Mouse (Mus musculus) forebrain, embryonic 11.5 days (tissue): ENCODE results near the gene Osbpl11. TPM values are rescaled to one million over a fixed set of nuclear protein-coding genes. Genes with fewer than 3 reads are reported as not detected.

Experiments
- ATAC-seq: fragments of 200-750 bp; cut with Nextera tagmentation; replicated peaks from 2 replicates; pipeline ENCODE4 v1.8.0; 2017; ENCODE audit warnings: moderate TSS enrichment; ENCODE audit not compliant: low FRiP score
- DNase-seq: peaks from one replicate; pipeline ENCODE4 v3.0.0-alpha.2; 2017; ENCODE audit warnings: low spot score
- H3K27ac ChIP-seq: fragments of 300-500 bp; sonication (generic); 2 replicates; pipeline ENCODE4 v1.5.1; 2014; ENCODE audit warnings: low read depth, low read length
- H3K27me3 ChIP-seq: fragments of 300-500 bp; sonication (generic); 2 replicates; pipeline ENCODE4 v1.6.1; 2014; ENCODE audit warnings: mild to moderate bottlenecking, low read length, mixed read lengths; ENCODE audit not compliant: control insufficient read depth, insufficient read depth
- H3K36me3 ChIP-seq: fragments of 300-500 bp; sonication (generic); 2 replicates; pipeline ENCODE4 v1.6.1; 2014; ENCODE audit warnings: mild to moderate bottlenecking, low read length, moderate library complexity, mixed read lengths; ENCODE audit not compliant: control insufficient read depth, insufficient read depth
- H3K4me1 ChIP-seq: fragments of 300-500 bp; sonication (generic); replicated peaks from 2 replicates; pipeline ENCODE4 v1.6.1; 2014; ENCODE audit warnings: low read length, mixed read lengths; ENCODE audit not compliant: control insufficient read depth, insufficient read depth
- H3K4me2 ChIP-seq: fragments of 300-500 bp; sonication (generic); 2 replicates; pipeline ENCODE4 v1.6.1; 2014; ENCODE audit warnings: low read depth, mild to moderate bottlenecking, low read length, moderate library complexity, mixed read lengths; ENCODE audit not compliant: severe bottlenecking
- H3K4me3 ChIP-seq: fragments of 300-500 bp; sonication (generic); 2 replicates; pipeline ENCODE4 v1.5.1; 2014; ENCODE audit warnings: low read depth, low read length
- H3K9ac ChIP-seq: fragments of 300-500 bp; sonication (generic); 2 replicates; pipeline ENCODE4 v1.6.1; 2014; ENCODE audit warnings: low read length
- H3K9me3 ChIP-seq: fragments of 300-500 bp; sonication (generic); 2 replicates; pipeline ENCODE4 v1.6.1; 2016; ENCODE audit warnings: low read length, mixed read lengths; ENCODE audit not compliant: control insufficient read depth
- WGBS: fragments of 180-500 bp; shearing (Covaris S2); extraction: QIAGEN DNeasy Blood & Tissue Kit; methylation state at CpG from one replicate; pipeline ENCODE4 v1.1.7; 2014; 5-methylcytosine and 5-hydroxymethylcytosine counted together
- polyA plus RNA-seq: library from polyadenylated mRNA; unstranded; fragments of >200 nt; fragmentation: Nextera tagmentation; extraction: Ambion mirVana; gene quantifications from 2 replicates; pipeline ENCODE4 v1.2.1, GENCODE M21; 2014

Osbpl11 gene
- polyA plus RNA-seq, 1 experiment from 2014 or later = 26.2 TPM

- H3K9me3 ChIP-seq = no peaks in the 10 kb centered on the region
- H3K4me1 ChIP-seq = no peaks in the 10 kb centered on the region
- ATAC-seq (no peak), DNase-seq (peak; percentile 42)
- no peaks in the 10 kb centered on the region for H3K27me3 ChIP-seq
- no peak overlapping the region for H3K9ac ChIP-seq
- WGBS = 84% methylated on average over 12 of the region's 12 CpGs
- no peak overlapping the region for H3K4me3 ChIP-seq
- H3K4me2 ChIP-seq = no peak overlapping the region
- no peaks in the 10 kb centered on the region; the same call in 1 of the 2 replicates for H3K36me3 ChIP-seq
- no peak overlapping the region for H3K27ac ChIP-seq
These were observed 49.3 kb downstream of the Osbpl11 start for GRCm38 (mm10) chr16:33234128-33234527.

GRCm38 (mm10) chr16:33236151-33236550 lies 51.3 kb downstream of the Osbpl11 start:
- 93% methylated on average over 6 of the region's 6 CpGs for WGBS
- DNase-seq = no peak
- no peaks in the 10 kb centered on the region for H3K9me3 ChIP-seq
- no peak overlapping the region for H3K27ac ChIP-seq
- H3K4me2 ChIP-seq = no peak overlapping the region
- no peaks in the 10 kb centered on the region for H3K36me3 ChIP-seq
- no peak overlapping the region for H3K4me3 ChIP-seq
- ATAC-seq = no peak
- no peaks in the 10 kb centered on the region for H3K27me3 ChIP-seq
- no peaks in the 10 kb centered on the region for H3K4me1 ChIP-seq
- no peak overlapping the region for H3K9ac ChIP-seq

DNA sequence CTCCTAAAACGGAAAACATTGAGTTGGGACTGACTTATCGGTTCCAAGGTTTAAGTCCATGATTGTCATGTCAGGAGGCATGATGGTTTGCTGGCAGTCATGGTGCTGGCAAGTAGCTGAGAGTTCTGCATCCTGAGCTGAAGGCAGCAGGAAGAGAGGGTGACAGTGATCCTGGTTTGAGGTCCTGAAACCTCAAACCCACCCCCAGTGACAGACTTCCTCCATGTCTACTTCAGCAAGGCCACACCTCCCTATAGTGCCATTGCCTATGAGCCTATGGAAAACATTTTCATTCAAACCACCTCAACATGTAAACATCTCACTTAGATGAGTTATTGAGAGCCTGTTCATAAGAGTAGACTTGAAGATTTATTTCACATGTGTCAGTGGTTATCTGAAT lies 54.4 kb downstream of the Osbpl11 start:
- DNase-seq (no peak), ATAC-seq (no peak)
- Histone ChIP-seq H3K9ac (no peak overlapping the region), H3K27me3 (no peaks in the 10 kb centered on the region), H3K4me3 (no peak overlapping the region), H3K27ac (no peak overlapping the region), H3K4me1 (no peaks in the 10 kb centered on the region), H3K36me3 (peaks cover 2% of the 10 kb centered on the region; the same call in 1 of the 2 replicates), H3K9me3 (no peaks in the 10 kb centered on the region), H3K4me2 (no peak overlapping the region)
- 93% methylated on average over 2 of the region's 2 CpGs for WGBS

- ATAC-seq (no peak), DNase-seq (no peak)
- Histone ChIP-seq H3K9ac (no peak overlapping the region), H3K9me3 (no peaks in the 10 kb centered on the region), H3K4me1 (no peaks in the 10 kb centered on the region), H3K36me3 (peaks cover 2% of the 10 kb centered on the region; the same call in 1 of the 2 replicates), H3K4me2 (no peak overlapping the region), H3K4me3 (no peak overlapping the region), H3K27me3 (no peaks in the 10 kb centered on the region), H3K27ac (no peak overlapping the region)
- WGBS = 89% methylated on average over 6 of the region's 6 CpGs
These were observed 57.2 kb downstream of the Osbpl11 start for GRCm38 (mm10) chr16:33242046-33242445.

- Histone ChIP-seq H3K4me2 (no peak overlapping the region), H3K36me3 (peaks cover 2% of the 10 kb centered on the region; the same call in 1 of the 2 replicates)
These were observed 59.3 kb downstream of the Osbpl11 start for GRCm38 (mm10) chr16:33244136-33244691.

GRCm38 (mm10) chr16:33244933-33245470 lies 60.1 kb downstream of the Osbpl11 start:
- H3K27me3 ChIP-seq = no peaks in the 10 kb centered on the region
- DNase-seq (no peak), ATAC-seq (no peak)
- H3K4me1 ChIP-seq = no peaks in the 10 kb centered on the region
- H3K27ac ChIP-seq = no peak overlapping the region
- WGBS = 95% methylated on average over 9 of the region's 9 CpGs
- no peaks in the 10 kb centered on the region for H3K9me3 ChIP-seq
- H3K4me3 ChIP-seq = no peak overlapping the region
- no peak overlapping the region for H3K9ac ChIP-seq
- no peak overlapping the region for H3K4me2 ChIP-seq
- H3K36me3 ChIP-seq = peaks cover 2% of the 10 kb centered on the region; the same call in 1 of the 2 replicates

More at GRCm38 (mm10) chr16:33244136-33244691, 59.3 kb downstream of the Osbpl11 start:
- DNase-seq (no peak), ATAC-seq (no peak)
- no peaks in the 10 kb centered on the region for H3K27me3 ChIP-seq
- no peaks in the 10 kb centered on the region for H3K4me1 ChIP-seq
- no peaks in the 10 kb centered on the region for H3K9me3 ChIP-seq
- H3K27ac ChIP-seq = no peak overlapping the region
- 87% methylated on average over 6 of the region's 6 CpGs for WGBS
- no peak overlapping the region for H3K4me3 ChIP-seq
- H3K9ac ChIP-seq = no peak overlapping the region

DNA sequence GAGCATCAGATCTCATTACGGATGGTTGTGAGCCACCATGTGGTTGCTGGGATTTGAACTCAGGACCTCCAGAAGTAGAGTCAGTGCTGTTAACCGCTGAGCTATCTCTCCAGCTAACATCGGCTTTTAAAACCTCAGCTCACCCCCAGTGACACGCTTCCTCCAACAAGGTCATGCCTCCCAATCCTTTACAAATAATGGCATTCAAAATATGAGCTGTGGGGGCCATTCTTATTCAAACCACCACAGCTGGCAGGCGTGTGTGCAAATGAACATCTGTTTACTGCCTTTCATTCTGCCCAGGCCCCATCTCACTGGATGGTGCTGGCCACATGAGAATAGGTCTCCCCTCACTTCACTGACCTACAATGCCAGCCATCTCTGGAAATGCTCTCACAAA lies 61.7 kb downstream of the Osbpl11 start:
- H3K4me3 ChIP-seq = no peak overlapping the region
- H3K4me2 ChIP-seq = no peak overlapping the region
- no peaks in the 10 kb centered on the region for H3K4me1 ChIP-seq
- H3K27me3 ChIP-seq = no peaks in the 10 kb centered on the region
- 91% methylated on average over 5 of the region's 5 CpGs for WGBS
- H3K36me3 ChIP-seq = peaks cover 2% of the 10 kb centered on the region; the same call in 1 of the 2 replicates
- H3K9me3 ChIP-seq = no peaks in the 10 kb centered on the region
- no peak overlapping the region for H3K9ac ChIP-seq
- no peak for ATAC-seq
- H3K27ac ChIP-seq = no peak overlapping the region
- no peak for DNase-seq

DNA sequence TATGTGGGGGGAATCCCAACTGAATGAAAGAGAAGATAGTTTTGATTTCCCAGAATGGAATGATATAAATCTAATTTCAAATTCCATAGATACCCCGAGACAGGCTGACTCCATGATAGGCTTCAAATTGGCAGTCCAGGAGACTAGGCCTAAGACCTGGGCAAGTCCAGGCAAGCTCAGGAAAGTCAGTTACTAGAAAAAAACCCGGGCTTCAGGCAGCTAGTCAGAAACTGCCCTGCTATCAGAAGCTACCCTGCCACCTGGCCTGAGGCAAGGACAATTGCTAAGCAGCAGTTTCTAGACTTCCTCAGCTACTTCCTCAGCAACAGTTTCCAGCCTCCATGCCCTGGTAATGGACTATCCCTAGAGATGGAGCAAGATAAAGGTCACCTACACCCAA lies 62.1 kb downstream of the Osbpl11 start:
- H3K27me3 ChIP-seq = no peaks in the 10 kb centered on the region
- H3K9me3 ChIP-seq = no peaks in the 10 kb centered on the region
- peaks cover 2% of the 10 kb centered on the region; the same call in 1 of the 2 replicates for H3K36me3 ChIP-seq
- H3K4me2 ChIP-seq = no peak overlapping the region
- H3K4me3 ChIP-seq = no peak overlapping the region
- ATAC-seq (no peak), DNase-seq (no peak)
- no peak overlapping the region for H3K27ac ChIP-seq
- no peak overlapping the region for H3K9ac ChIP-seq
- 77% methylated on average over 2 of the region's 2 CpGs for WGBS
- H3K4me1 ChIP-seq = no peaks in the 10 kb centered on the region

DNA sequence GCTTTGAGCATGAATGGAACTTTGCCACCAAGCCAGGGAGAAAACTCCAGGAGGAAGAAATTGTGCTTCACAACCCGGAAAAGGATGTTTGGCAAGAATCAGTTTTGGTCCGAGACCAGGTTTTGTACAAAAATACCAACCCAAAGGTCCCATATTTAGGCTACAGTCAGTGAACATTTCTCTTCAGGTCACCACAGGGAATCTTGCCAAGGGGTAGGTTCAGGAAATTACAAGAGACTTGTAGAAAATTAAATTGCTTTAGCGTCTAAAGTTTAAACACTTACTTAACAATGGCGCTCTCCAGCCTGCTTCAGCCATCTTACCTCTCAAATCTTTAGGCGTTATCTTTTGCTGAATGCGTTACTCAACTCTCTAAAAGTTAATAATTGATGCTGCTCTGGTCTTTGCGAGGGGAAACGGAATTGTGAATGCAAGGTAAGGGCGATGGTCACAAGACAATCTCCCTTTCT lies 65.8 kb downstream of the Osbpl11 start:
- no peaks in the 10 kb centered on the region for H3K27me3 ChIP-seq
- 26% methylated on average over 9 of the region's 9 CpGs for WGBS
- H3K27ac ChIP-seq = no peak overlapping the region
- no peaks in the 10 kb centered on the region for H3K36me3 ChIP-seq
- ATAC-seq = no peak
- no peak for DNase-seq
- no peaks in the 10 kb centered on the region for H3K4me1 ChIP-seq
- H3K4me2 ChIP-seq = peak overlapping the region; percentile 71
- H3K4me3 ChIP-seq = peak overlapping the region; percentile 99
- H3K9ac ChIP-seq = peak overlapping the region; percentile 87
- H3K9me3 ChIP-seq = no peaks in the 10 kb centered on the region
